Mouse (Mus musculus): ENCODE measurements at regions not wholly inside any gene's neighbourhood (a gene's known extent, or its start where the extent isn't known, plus 50 kb on each side); places are given as distances from the start of the nearest gene placed in this dataset.
"Not testable (repeated sequence)": the region's sequence is repeated elsewhere in the genome, so short reads cannot be mapped to it uniquely, and the experiment has no call there.

DNA sequence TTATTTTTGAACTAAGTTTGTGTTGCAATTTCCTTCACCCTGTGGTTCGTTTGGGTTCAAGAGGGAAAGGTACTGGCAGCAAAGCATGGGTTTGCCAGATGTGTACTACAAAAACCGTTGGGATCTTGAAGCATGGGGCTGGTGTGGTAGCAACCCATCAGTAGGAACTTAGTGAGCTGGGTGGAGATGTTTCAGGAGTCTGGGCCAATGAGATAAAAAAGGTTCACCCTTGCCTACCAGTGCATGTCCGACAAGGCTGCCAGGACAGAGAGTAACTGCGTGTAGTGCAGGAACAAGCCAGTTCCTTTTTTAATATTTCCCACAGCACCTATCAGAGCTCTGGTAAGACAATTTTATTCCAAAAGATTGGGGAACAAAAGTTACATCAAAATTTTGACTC lies 343.3 kb downstream of the Hdgfl1 start:
- 73% methylated on average over 4 of the region's 4 CpGs for WGBS
- ATAC-seq (replicated peaks; ENCODE audit: insufficient number of reproducible peaks, insufficient read depth, low FRiP score, low read depth), result no peak
- Histone ChIP-seq H3K4me1 (replicated peaks) (no peaks in the 10 kb centered on the region), H3K4me3 (no peak overlapping the region), H3K9me3 (replicated peaks) (no peaks in the 10 kb centered on the region), H3K36me3 (no peaks in the 10 kb centered on the region), H3K9ac (no peak overlapping the region), H3K27ac (no peak overlapping the region), H3K4me2 (no peak overlapping the region), H3K27me3 (no peaks in the 10 kb centered on the region)

DNA sequence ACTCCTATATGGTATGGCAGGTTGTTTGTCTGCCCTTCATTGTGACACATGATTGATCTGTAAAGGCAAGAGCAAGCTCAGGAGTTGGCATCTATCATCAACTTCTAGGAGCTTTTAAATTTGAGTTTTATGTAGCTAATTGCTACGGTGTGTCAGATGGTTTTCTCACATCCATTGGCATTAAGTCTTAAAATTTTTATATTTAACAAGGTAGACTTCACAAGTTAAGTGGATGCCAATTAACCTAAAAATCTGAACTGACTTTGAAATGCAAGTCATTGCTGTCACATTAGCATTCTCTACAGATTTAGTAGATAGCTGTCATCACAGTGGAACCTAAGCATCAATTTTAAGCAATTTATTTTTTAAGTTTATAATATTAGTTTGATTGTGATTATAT lies 345.5 kb downstream of the Hdgfl1 start:
- H3K4me3 ChIP-seq, result no peak overlapping the region
- H3K4me2 ChIP-seq, result no peak overlapping the region
- H3K9ac ChIP-seq, result no peak overlapping the region
- no peaks in the 10 kb centered on the region for H3K4me1 ChIP-seq (replicated peaks)
- ATAC-seq (replicated peaks; ENCODE audit: insufficient number of reproducible peaks, insufficient read depth, low FRiP score, low read depth), result no peak
- 85% methylated on average over 1 of the region's 1 CpGs for WGBS
- no peaks in the 10 kb centered on the region for H3K9me3 ChIP-seq (replicated peaks)
- H3K27ac ChIP-seq, result no peak overlapping the region
- no peaks in the 10 kb centered on the region for H3K27me3 ChIP-seq
- no peaks in the 10 kb centered on the region for H3K36me3 ChIP-seq

DNA sequence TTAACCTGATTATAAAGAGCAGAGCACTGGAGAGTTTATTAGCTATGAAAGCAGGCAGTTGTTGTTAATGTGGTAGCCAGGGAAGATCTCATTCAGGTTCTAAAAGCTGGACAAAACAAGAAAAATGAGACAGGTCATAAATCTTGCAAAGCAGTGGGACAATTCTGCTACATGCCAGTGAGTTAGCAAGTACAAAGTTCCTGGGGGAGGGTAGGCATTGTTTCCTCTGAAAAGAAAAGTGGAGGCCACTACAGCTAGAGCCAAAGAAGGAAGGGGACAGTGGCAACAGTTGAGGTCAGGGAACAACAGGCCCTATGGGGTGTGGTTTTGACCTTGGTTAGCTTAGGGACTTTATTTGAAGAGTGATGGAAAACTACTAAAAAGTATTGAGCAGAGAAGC lies 364.2 kb downstream of the Hdgfl1 start:
- no peaks in the 10 kb centered on the region for H3K4me1 ChIP-seq (replicated peaks)
- H3K4me3 ChIP-seq, result no peak overlapping the region
- H3K27me3 ChIP-seq, result no peaks in the 10 kb centered on the region
- H3K9me3 ChIP-seq (replicated peaks), result no peaks in the 10 kb centered on the region
- H3K36me3 ChIP-seq, result no peaks in the 10 kb centered on the region
- no peak overlapping the region for H3K9ac ChIP-seq
- ATAC-seq (replicated peaks; ENCODE audit: insufficient number of reproducible peaks, insufficient read depth, low FRiP score, low read depth), result no peak
- no peak overlapping the region for H3K27ac ChIP-seq
- H3K4me2 ChIP-seq, result no peak overlapping the region

DNA sequence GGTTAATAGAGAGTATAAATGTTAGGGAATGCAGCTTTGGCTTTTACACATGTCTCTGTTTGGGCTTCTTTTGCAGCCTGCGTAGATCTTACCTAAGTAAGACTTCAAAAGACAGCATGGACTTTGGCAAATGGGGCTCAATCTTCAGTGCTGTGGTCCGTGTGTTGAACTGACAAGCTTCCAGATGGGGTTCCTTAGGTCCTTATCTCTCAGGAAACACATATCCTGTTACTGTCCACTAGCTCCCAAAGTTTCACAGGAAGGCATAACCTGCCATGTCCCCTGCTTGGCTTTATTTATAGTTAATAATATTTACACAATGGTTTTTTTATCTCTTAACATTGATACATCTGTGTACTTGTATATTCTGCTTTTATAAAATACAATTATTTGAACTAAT lies 365.3 kb downstream of the Hdgfl1 start:
- H3K4me1 ChIP-seq (replicated peaks), result no peaks in the 10 kb centered on the region
- no peak overlapping the region for H3K27ac ChIP-seq
- 42% methylated on average over 2 of the region's 2 CpGs for WGBS
- H3K4me2 ChIP-seq, result no peak overlapping the region
- ATAC-seq (replicated peaks; ENCODE audit: insufficient number of reproducible peaks, insufficient read depth, low FRiP score, low read depth), result no peak
- no peak overlapping the region for H3K4me3 ChIP-seq
- no peak overlapping the region for H3K9ac ChIP-seq
- H3K36me3 ChIP-seq, result no peaks in the 10 kb centered on the region
- H3K9me3 ChIP-seq (replicated peaks), result no peaks in the 10 kb centered on the region
- H3K27me3 ChIP-seq, result no peaks in the 10 kb centered on the region

DNA sequence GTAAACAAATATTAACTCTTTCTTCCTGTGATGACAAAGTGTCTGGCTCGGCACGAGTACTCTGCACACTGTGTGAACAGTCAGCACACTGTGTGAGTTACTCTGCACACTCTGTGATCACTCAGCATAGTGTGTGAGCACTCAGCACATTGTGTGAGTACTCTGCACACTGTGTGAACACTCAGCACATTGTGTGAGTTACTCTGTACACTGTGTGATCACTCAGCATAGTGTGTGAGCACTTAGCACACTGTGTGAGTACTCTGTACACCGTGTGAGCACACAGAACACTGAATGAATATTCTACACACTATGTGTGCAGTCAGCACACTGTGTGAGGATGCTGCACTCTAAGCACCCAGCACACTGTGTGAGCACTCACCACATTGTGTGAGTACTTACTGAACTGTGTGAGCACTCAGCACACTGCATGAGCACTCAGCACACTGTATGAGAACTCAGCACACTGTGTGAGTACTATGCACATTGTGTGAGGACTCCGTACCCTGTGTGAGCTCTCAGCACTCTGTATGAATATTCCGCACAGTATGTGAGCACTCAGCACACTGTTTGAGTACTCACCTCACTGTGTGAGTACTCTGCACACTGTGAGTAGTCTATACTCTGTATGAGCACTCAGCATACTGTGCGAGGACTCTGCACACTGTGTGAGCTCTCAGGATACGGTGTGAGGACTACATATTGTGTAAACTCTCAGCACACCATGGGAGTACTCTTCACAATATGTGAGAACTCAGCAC lies 381.9 kb downstream of the Hdgfl1 start:
- Histone ChIP-seq H3K27me3 (no peaks in the 10 kb centered on the region), H3K36me3 (no peaks in the 10 kb centered on the region), H3K9ac (no peak overlapping the region), H3K9me3 (replicated peaks) (no peaks in the 10 kb centered on the region), H3K4me2 (no peak overlapping the region), H3K4me1 (replicated peaks) (no peaks in the 10 kb centered on the region), H3K27ac (no peak overlapping the region), H3K4me3 (no peak overlapping the region)
- WGBS, result 86% methylated on average over 7 of the region's 7 CpGs
- ATAC-seq (replicated peaks; ENCODE audit: insufficient number of reproducible peaks, insufficient read depth, low FRiP score, low read depth), result no peak

DNA sequence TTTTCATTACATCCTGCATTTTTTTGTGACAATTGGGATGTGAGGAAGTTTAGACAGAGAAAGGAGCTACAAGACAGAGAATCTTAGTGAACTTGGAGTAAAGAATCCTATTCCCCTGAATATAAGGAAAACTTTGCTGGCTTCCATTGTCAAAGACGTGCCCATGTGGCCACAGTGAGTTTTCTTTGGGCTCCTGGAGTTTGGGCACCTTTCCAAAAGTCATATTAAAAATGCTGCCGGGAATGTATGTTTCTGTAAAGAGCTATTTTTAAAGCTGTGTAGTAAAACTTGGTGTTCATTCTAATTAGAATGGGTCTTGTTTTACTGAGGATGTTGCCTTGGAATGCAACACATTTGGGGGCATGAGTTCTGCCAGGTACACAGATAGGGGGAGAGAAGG lies 387.3 kb downstream of the Hdgfl1 start:
- no peak overlapping the region; the same call in 1 of the 2 replicates for H3K27ac ChIP-seq
- 32% methylated on average over 2 of the region's 2 CpGs for WGBS

DNA sequence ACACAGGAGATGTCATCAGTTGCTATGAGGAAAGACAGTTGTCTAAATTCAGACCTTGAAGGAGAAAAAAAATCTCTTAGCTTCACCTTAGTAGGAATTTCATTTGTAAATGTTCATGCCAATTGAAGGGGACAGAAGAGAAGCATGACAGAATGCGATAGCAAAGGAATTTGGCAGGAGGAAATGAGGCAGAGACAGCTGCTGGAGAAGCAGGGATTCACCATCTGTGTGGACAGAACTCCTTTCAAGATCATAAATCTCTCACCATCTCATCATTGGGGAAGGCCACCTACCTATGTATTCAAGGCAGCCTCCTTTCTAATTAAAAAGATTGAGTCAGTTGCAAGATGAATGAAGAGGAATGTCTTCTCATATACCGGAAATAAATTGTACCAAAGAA lies 387.8 kb downstream of the Hdgfl1 start:
- ATAC-seq (replicated peaks; ENCODE audit: insufficient number of reproducible peaks, insufficient read depth, low FRiP score, low read depth), result no peak
- H3K27ac ChIP-seq, result no peak overlapping the region
- 59% methylated on average over 2 of the region's 2 CpGs for WGBS

More for the DNA sequence above, 387.3 kb downstream of the Hdgfl1 start:
- Histone ChIP-seq H3K36me3 (no peaks in the 10 kb centered on the region), H3K4me2 (no peak overlapping the region), H3K4me3 (no peak overlapping the region), H3K27me3 (no peaks in the 10 kb centered on the region), H3K9ac (no peak overlapping the region), H3K9me3 (replicated peaks) (no peaks in the 10 kb centered on the region), H3K4me1 (replicated peaks) (peaks cover 9% of the 10 kb centered on the region)
- ATAC-seq (replicated peaks; ENCODE audit: insufficient number of reproducible peaks, insufficient read depth, low FRiP score, low read depth), result no peak

DNA sequence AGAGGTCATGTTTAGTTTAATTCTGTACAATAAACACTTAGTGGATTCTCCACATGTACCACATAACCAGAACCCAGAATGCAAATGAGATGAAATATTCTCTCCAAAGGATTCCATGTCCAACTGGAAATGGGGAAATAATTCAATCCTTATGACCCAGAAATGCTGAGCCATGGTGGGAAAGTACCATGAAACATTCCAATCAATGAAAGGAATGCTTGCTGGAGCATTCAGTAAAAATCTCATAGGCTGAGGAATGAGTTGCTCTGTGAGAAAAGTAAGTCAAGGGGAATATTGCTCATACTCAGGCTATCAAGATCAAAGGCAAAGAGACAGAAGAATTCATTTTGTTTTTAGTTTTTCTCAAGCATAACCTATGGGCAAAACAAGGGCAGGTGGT lies 394.4 kb downstream of the Hdgfl1 start:
- Histone ChIP-seq H3K4me2 (no peak overlapping the region), H3K4me3 (no peak overlapping the region), H3K9me3 (replicated peaks) (no peaks in the 10 kb centered on the region), H3K27ac (no peak overlapping the region), H3K27me3 (no peaks in the 10 kb centered on the region), H3K36me3 (no peaks in the 10 kb centered on the region), H3K9ac (no peak overlapping the region), H3K4me1 (replicated peaks) (no peaks in the 10 kb centered on the region)
- no peak for ATAC-seq (replicated peaks; ENCODE audit: insufficient number of reproducible peaks, insufficient read depth, low FRiP score, low read depth)

More for the DNA sequence above, 387.8 kb downstream of the Hdgfl1 start:
- Histone ChIP-seq H3K36me3 (no peaks in the 10 kb centered on the region), H3K27me3 (no peaks in the 10 kb centered on the region), H3K9ac (no peak overlapping the region), H3K4me2 (no peak overlapping the region), H3K9me3 (replicated peaks) (no peaks in the 10 kb centered on the region), H3K4me3 (no peak overlapping the region), H3K4me1 (replicated peaks) (peaks cover 9% of the 10 kb centered on the region)

DNA sequence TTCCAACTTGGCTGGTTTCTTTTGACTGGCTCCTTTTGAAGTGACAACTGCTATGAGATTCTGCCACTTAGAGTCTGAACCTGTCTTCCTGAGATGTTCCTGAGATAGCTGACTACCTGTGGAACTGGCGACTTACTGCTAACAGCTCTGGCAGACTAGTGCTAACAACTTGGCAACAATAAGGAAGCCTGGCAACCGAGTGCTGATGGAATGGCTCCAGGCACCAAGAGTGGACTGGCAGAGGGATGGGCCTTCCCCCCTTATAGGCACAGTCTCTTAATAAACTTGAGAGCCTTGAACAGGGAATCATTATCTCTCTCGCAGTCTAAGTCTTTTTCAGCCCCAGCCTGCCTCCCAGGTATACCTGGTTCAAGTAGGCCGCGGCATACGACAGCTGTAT lies 404.1 kb downstream of the Hdgfl1 start:
- not testable (repeated sequence) for H3K4me2 ChIP-seq; ATAC-seq (replicated peaks; ENCODE audit: insufficient number of reproducible peaks, insufficient read depth, low FRiP score, low read depth); H3K4me1 ChIP-seq (replicated peaks); H3K9ac ChIP-seq; H3K4me3 ChIP-seq; H3K27ac ChIP-seq; H3K27me3 ChIP-seq; H3K9me3 ChIP-seq (replicated peaks); H3K36me3 ChIP-seq
- 88% methylated on average over 6 of the region's 6 CpGs for WGBS

DNA sequence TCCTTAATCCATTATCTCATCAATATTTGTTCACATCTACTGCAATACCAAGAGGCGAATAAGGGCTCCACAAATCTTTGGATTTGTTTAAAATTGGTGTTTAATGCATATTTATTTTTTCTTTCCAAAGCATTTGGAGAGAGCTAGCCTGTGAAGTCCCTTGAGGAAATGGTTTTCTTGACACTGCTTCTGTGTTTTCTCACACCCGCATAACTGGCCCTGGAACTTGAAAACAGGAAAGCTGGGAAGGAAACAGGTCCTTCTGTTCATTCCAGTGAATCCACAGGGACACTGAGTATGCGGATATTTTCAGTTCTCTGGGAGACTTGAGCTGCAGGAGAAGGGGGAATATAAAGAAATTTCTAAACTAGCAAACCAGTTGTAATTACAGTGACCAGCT lies 413.6 kb downstream of the Hdgfl1 start:
- ATAC-seq (replicated peaks; ENCODE audit: insufficient number of reproducible peaks, insufficient read depth, low FRiP score, low read depth), result no peak
- Histone ChIP-seq H3K9ac (no peak overlapping the region), H3K4me1 (replicated peaks) (no peaks in the 10 kb centered on the region), H3K9me3 (replicated peaks) (no peaks in the 10 kb centered on the region), H3K4me3 (no peak overlapping the region), H3K27ac (peak overlapping the region; percentile 49), H3K36me3 (no peaks in the 10 kb centered on the region), H3K4me2 (no peak overlapping the region), H3K27me3 (no peaks in the 10 kb centered on the region)
- 40% methylated on average over 3 of the region's 3 CpGs for WGBS

DNA sequence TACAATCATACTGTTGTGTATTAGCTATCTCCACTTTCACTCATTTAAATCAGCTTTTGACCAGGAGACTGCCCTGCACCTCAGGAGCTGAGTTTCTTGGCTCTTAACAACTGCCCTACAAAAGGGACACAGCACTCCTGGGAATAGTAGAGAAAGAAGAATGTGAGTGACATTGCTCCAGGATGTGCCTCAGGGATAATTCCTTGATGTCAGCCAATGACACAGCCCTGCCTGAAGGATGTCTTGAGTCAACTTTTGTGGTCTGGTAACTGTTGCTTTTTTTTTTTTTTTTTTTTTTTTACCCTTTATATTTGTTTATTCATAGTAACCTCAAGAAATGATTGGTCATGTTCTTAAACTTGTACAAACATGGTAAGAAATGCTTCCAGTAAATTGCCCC lies 415.5 kb downstream of the Hdgfl1 start:
- no peaks in the 10 kb centered on the region for H3K4me1 ChIP-seq (replicated peaks)
- ATAC-seq (replicated peaks; ENCODE audit: insufficient number of reproducible peaks, insufficient read depth, low FRiP score, low read depth), result no peak

DNA sequence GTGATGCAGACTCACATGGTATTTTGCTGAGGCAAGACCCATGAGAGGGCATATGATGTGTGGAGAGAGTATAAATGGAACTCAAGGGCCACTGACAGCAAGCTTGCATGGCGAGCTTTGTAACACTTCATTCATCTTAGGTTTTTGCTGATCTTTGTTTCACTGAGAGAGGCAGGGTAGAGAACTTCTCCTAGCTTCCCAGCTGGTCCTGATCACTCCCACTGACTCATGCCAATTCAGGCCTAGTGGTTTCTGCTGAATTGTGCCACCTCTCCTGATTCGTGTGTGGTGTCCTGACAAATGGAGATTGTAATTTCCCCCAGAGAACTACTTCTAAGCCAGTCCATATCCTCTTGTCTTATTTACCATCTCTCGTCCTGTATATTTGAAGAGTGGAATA lies 419.5 kb downstream of the Hdgfl1 start:
- H3K4me2 ChIP-seq, result no peak overlapping the region
- no peak for ATAC-seq (replicated peaks; ENCODE audit: insufficient number of reproducible peaks, insufficient read depth, low FRiP score, low read depth)
- H3K9ac ChIP-seq, result no peak overlapping the region
- no peaks in the 10 kb centered on the region for H3K4me1 ChIP-seq (replicated peaks)
- no peaks in the 10 kb centered on the region for H3K27me3 ChIP-seq
- H3K27ac ChIP-seq, result no peak overlapping the region
- no peaks in the 10 kb centered on the region for H3K9me3 ChIP-seq (replicated peaks)
- H3K36me3 ChIP-seq, result no peaks in the 10 kb centered on the region
- WGBS, result 72% methylated on average over 3 of the region's 3 CpGs
- no peak overlapping the region for H3K4me3 ChIP-seq

More for the DNA sequence above, 415.5 kb downstream of the Hdgfl1 start:
- no peaks in the 10 kb centered on the region for H3K9me3 ChIP-seq (replicated peaks)
- H3K4me3 ChIP-seq, result no peak overlapping the region
- no peak overlapping the region for H3K4me2 ChIP-seq
- H3K36me3 ChIP-seq, result no peaks in the 10 kb centered on the region
- H3K9ac ChIP-seq, result no peak overlapping the region
- no peak overlapping the region for H3K27ac ChIP-seq
- H3K27me3 ChIP-seq, result no peaks in the 10 kb centered on the region
